Mouse (Mus musculus) cerebellum, adult 9-10 months (tissue): ENCODE data around the gene Pde4b.
A peak's percentile ranks its signal among the peaks of the same experiment; 100 is the strongest.

Experiments
- DNase-seq: peaks from one replicate; pipeline ENCODE4 v3.0.0; 2022

Gene Pde4b

GRCm38 (mm10) chr4:102623789-102624611, 536.7 kb downstream of the Pde4b start:
- no peak for DNase-seq

- DNase-seq: no peak
Measured at GRCm38 (mm10) chr4:102624937-102625336, 537.6 kb downstream of the Pde4b start.

GRCm38 (mm10) chr4:102627799-102628198, 540.5 kb downstream of the Pde4b start:
- DNase-seq: no peak

- DNase-seq: no peak
Measured at GRCm38 (mm10) chr4:102629621-102630020, 542.3 kb downstream of the Pde4b start.

- no peak for DNase-seq
Measured at GRCm38 (mm10) chr4:102630261-102630660, 542.9 kb downstream of the Pde4b start.

GRCm38 (mm10) chr4:102631624-102632023, 544.3 kb downstream of the Pde4b start:
- DNase-seq: no peak

GRCm38 (mm10) chr4:102633241-102633640, 545.9 kb downstream of the Pde4b start:
- no peak for DNase-seq

GRCm38 (mm10) chr4:102635258-102635657, 547.9 kb downstream of the Pde4b start:
- no peak for DNase-seq

- DNase-seq: no peak
Measured at GRCm38 (mm10) chr4:102635944-102636343, 548.6 kb downstream of the Pde4b start.

GRCm38 (mm10) chr4:102637348-102637910, 550.1 kb downstream of the Pde4b start:
- no peak for DNase-seq

- no peak for DNase-seq
Measured at GRCm38 (mm10) chr4:102640942-102641341, 553.6 kb downstream of the Pde4b start.

GRCm38 (mm10) chr4:102644062-102644461, 556.7 kb downstream of the Pde4b start:
- no peak for DNase-seq

GRCm38 (mm10) chr4:102647056-102647455, 559.7 kb downstream of the Pde4b start:
- DNase-seq: no peak

- DNase-seq: no peak
Measured at GRCm38 (mm10) chr4:102655331-102655730, 568.0 kb downstream of the Pde4b start.

GRCm38 (mm10) chr4:102656494-102657036, 569.2 kb downstream of the Pde4b start:
- peak; percentile 69 for DNase-seq
